Mouse (Mus musculus): Measurements from ENCODE around the gene Cd177. TPM values are rescaled to one million over a fixed set of nuclear protein-coding genes. Genes with fewer than 3 reads are reported as not detected.

The Cd177 gene
- polyA plus RNA-seq (2017; shearing (Covaris generic)): 0.53 TPM

GRCm38 (mm10) chr7:24760211-24760610, at the start of gene Cd177:
TSS of gene Cd177 (minus strand) at chr7:24760311.

GRCm38 (mm10) chr7:24776918-24777317, 16.8 kb upstream of the Cd177 start, which contains the start of gene Ceacam10:
TSS of gene Ceacam10 (plus strand) at chr7:24777206.

GRCm38 (mm10) chr7:24726808-24727207, 33.3 kb downstream of the Cd177 start, which contains the start of gene Gm4763:
TSS of gene Gm4763 (minus strand) at chr7:24726908.

GRCm38 (mm10) chr7:24708832-24709292, 51.2 kb downstream of the Cd177 start, which contains the start of gene BC049730:
TSS of gene BC049730 (plus strand) at chr7:24709242.

Other genes with a start within 250 kb of the Cd177 start
- not detected for gene AC161166.1, start 247.9 kb downstream of the Cd177 start, polyA plus RNA-seq (2017; shearing (Covaris generic))
- 4.8 TPM for gene Irgq, start 229.6 kb downstream of the Cd177 start, polyA plus RNA-seq (2017; shearing (Covaris generic))
- not detected for gene Pinlyp, start 214.2 kb downstream of the Cd177 start, polyA plus RNA-seq (2017; shearing (Covaris generic))
- gene Xrcc1, start 214.0 kb downstream of the Cd177 start, polyA plus RNA-seq (2017; shearing (Covaris generic)): 75.0 TPM
- 19.1 TPM for gene Ethe1, start 172.8 kb downstream of the Cd177 start, polyA plus RNA-seq (2017; shearing (Covaris generic))
- 0.47 TPM for gene Zfp575, start 172.7 kb downstream of the Cd177 start, polyA plus RNA-seq (2017; shearing (Covaris generic))
- gene Phldb3, start 149.5 kb downstream of the Cd177 start, polyA plus RNA-seq (2017; shearing (Covaris generic)): 1.3 TPM
- gene Lypd3, start 123.8 kb downstream of the Cd177 start, polyA plus RNA-seq (2017; shearing (Covaris generic)): not detected
- gene Tex101, start 83.6 kb downstream of the Cd177 start, polyA plus RNA-seq (2017; shearing (Covaris generic)): not detected
- gene BC049730, start 51.1 kb downstream of the Cd177 start, polyA plus RNA-seq (2017; shearing (Covaris generic)): not detected
- not detected for gene Gm4763, start 33.4 kb downstream of the Cd177 start, polyA plus RNA-seq (2017; shearing (Covaris generic))
- not detected for gene Ceacam10, start 16.9 kb upstream of the Cd177 start, polyA plus RNA-seq (2017; shearing (Covaris generic))
- gene Gm9844, start 101.9 kb upstream of the Cd177 start, polyA plus RNA-seq (2017; shearing (Covaris generic)): 45.5 TPM
- 0.18 TPM for gene Lypd4, start 109.6 kb upstream of the Cd177 start, polyA plus RNA-seq (2017; shearing (Covaris generic))
- not detected for gene Dmrtc2, start 109.7 kb upstream of the Cd177 start, polyA plus RNA-seq (2017; shearing (Covaris generic))
- 4,660 TPM for gene Rps19, start 124.1 kb upstream of the Cd177 start, polyA plus RNA-seq (2017; shearing (Covaris generic))
- 10.5 TPM for gene Cd79a, start 137.1 kb upstream of the Cd177 start, polyA plus RNA-seq (2017; shearing (Covaris generic))
- 2,006 TPM for gene Arhgef1, start 142.6 kb upstream of the Cd177 start, polyA plus RNA-seq (2017; shearing (Covaris generic))
- gene Gm4881, start 184.2 kb upstream of the Cd177 start, polyA plus RNA-seq (2017; shearing (Covaris generic)): not detected
- 596 TPM for gene Rabac1, start 212.4 kb upstream of the Cd177 start, polyA plus RNA-seq (2017; shearing (Covaris generic))
- 1.7 TPM for gene Atp1a3, start 245.6 kb upstream of the Cd177 start, polyA plus RNA-seq (2017; shearing (Covaris generic))